Mouse (Mus musculus) forebrain, embryonic 12.5 days (tissue): ENCODE results near the gene Plscr4. TPM values are rescaled to one million over a fixed set of nuclear protein-coding genes. Genes with fewer than 3 reads are reported as not detected.

Experiments
- ATAC-seq: fragments of 200-750 bp; cut with Nextera tagmentation; 2 replicates; pipeline ENCODE4 v1.8.0; 2017; ENCODE audit warnings: moderate TSS enrichment; ENCODE audit not compliant: low FRiP score
- H3K27ac ChIP-seq: fragments of 300-500 bp; sonication (generic); 2 replicates; pipeline ENCODE4 v1.5.1; 2016; ENCODE audit warnings: mild to moderate bottlenecking
- H3K27me3 ChIP-seq: fragments of 300-500 bp; sonication (generic); 2 replicates; pipeline ENCODE4 v1.6.1; 2016; ENCODE audit warnings: mild to moderate bottlenecking
- H3K36me3 ChIP-seq: fragments of 300-500 bp; sonication (generic); replicated peaks from 2 replicates; pipeline ENCODE4 v1.6.1; 2016; ENCODE audit warnings: mild to moderate bottlenecking
- H3K4me1 ChIP-seq: fragments of 300-500 bp; sonication (generic); 2 replicates; pipeline ENCODE4 v1.6.1; 2016
- H3K4me2 ChIP-seq: fragments of 300-500 bp; sonication (generic); 2 replicates; pipeline ENCODE4 v1.6.1; 2016; ENCODE audit warnings: mild to moderate bottlenecking, moderate library complexity
- H3K4me3 ChIP-seq: fragments of 300-500 bp; sonication (generic); replicated peaks from 2 replicates; pipeline ENCODE4 v1.5.1; 2016; ENCODE audit warnings: mild to moderate bottlenecking
- H3K9ac ChIP-seq: fragments of 300-500 bp; sonication (generic); 2 replicates; pipeline ENCODE4 v1.6.1; 2016; ENCODE audit warnings: mild to moderate bottlenecking
- H3K9me3 ChIP-seq: fragments of 300-500 bp; sonication (generic); 2 replicates; pipeline ENCODE4 v1.6.1; 2016
- WGBS: fragments of 180-500 bp; shearing (Covaris S2); methylation state at CpG from one replicate; pipeline ENCODE4 v1.1.7; 2016; 5-methylcytosine and 5-hydroxymethylcytosine counted together
- polyA plus RNA-seq: library from polyadenylated mRNA; unstranded; fragments of >200 nt; fragmentation: Nextera tagmentation; extraction: Ambion mirVana; gene quantifications from 2 replicates; pipeline ENCODE4 v1.2.1, GENCODE M21; 2016

Plscr4 gene
- 1.3 and 2.0 TPM in 2 replicates for polyA plus RNA-seq

DNA sequence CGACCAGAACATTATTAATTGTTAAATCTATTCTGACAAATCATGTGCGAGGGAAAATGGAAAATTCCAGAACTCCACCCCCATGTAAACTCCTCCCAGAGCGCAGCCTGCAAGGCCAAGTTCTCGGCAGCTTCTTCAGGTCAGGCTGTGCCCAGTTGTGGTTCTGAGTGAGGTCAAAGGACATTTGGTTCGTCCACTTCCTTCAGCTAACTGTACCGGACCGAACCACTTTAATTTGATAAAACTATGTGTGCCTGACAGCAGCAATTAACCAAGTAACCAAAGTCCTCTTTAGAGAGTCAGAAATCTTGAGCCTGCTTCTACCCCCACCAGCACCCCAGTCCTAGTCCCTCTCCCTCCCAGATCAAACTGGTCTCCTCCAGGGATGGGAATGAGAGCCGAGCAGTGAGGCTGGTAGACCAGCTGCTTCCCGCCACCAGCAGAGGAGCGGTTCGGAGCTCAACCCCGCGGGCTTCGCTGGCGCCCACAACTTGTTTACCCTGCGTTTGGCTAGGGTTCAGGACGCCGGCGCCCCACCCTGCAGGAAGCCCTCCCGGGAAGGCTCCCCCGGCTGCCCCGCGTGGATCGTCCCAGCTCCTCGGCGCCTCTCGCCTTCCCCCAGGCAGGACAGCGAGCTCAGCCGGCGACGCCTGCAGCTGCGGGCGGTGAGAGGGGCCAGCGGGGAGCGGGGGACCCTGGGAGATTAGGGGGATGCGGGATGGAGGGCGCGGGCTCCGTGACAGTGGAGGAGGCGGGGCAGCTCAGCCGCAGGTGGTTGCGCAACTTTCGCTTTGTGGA is at the start of gene Plscr4:
Plscr4 (plus strand) TSS at position 113 of the 798 bp plus-strand sequence.
- Histone ChIP-seq H3K36me3 (no peaks in the 10 kb centered on the region), H3K27me3 (no peaks in the 10 kb centered on the region), H3K9me3 (no peaks in the 10 kb centered on the region), H3K27ac (no peak within 1 kb of the TSS), H3K4me2 (peak within 1 kb of the TSS; percentile 92), H3K4me1 (peaks cover 10% of the 10 kb centered on the region), H3K4me3 (peak within 1 kb of the TSS; percentile 64), H3K9ac (peak within 1 kb of the TSS; percentile 80)
- 14% methylated on average over 42 of the region's 43 CpGs for WGBS
- peak; percentile 91 for ATAC-seq

GRCm38 (mm10) chr9:92410225-92410624 is 46.9 kb upstream of the Plscr4 start:
- H3K27me3 ChIP-seq = no peaks in the 10 kb centered on the region
- 90% methylated on average over 3 of the region's 3 CpGs for WGBS
- no peak overlapping the region for H3K9ac ChIP-seq
- H3K4me3 ChIP-seq = no peak overlapping the region
- ATAC-seq = no peak
- H3K4me2 ChIP-seq = no peak overlapping the region
- H3K4me1 ChIP-seq = no peaks in the 10 kb centered on the region
- no peak overlapping the region for H3K27ac ChIP-seq
- no peaks in the 10 kb centered on the region for H3K36me3 ChIP-seq
- H3K9me3 ChIP-seq = no peaks in the 10 kb centered on the region

DNA sequence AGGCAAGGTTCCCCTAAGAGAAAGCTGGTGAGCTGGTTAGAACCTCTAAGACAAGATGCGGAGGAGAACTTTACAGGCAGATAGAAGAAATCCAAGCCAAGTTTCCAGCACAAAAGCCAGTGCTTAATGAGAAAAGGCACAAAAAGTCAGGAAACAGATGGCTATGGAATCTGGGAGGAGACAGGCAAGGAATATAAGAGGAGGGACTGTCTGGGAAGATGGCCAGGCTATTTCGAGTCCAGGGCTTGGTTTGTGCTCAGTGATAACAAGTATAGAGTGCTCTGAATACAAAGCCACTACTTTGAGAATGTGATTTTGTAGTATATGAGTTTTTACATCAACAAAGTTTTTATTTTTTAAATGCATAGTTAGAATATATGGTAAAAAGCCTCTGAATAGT is 45.1 kb upstream of the Plscr4 start:
- Histone ChIP-seq H3K9ac (no peak overlapping the region), H3K27me3 (no peaks in the 10 kb centered on the region), H3K4me1 (no peaks in the 10 kb centered on the region), H3K4me3 (no peak overlapping the region), H3K9me3 (no peaks in the 10 kb centered on the region), H3K4me2 (no peak overlapping the region), H3K36me3 (no peaks in the 10 kb centered on the region), H3K27ac (no peak overlapping the region)
- ATAC-seq = no peak
- WGBS = 88% methylated on average over 2 of the region's 2 CpGs

- Histone ChIP-seq H3K4me2 (no peak overlapping the region), H3K27me3 (no peaks in the 10 kb centered on the region), H3K36me3 (no peaks in the 10 kb centered on the region), H3K4me1 (no peaks in the 10 kb centered on the region), H3K9me3 (no peaks in the 10 kb centered on the region), H3K27ac (no peak overlapping the region), H3K9ac (no peak overlapping the region), H3K4me3 (no peak overlapping the region)
- 89% methylated on average over 3 of the region's 3 CpGs for WGBS
- ATAC-seq = no peak
These were observed 43.5 kb upstream of the Plscr4 start for GRCm38 (mm10) chr9:92413684-92414083.

GRCm38 (mm10) chr9:92437781-92438180 is 19.4 kb upstream of the Plscr4 start:
- Histone ChIP-seq H3K9me3 (no peaks in the 10 kb centered on the region), H3K27me3 (no peaks in the 10 kb centered on the region), H3K4me2 (no peak overlapping the region), H3K9ac (no peak overlapping the region), H3K4me1 (no peaks in the 10 kb centered on the region), H3K27ac (no peak overlapping the region), H3K4me3 (no peak overlapping the region), H3K36me3 (no peaks in the 10 kb centered on the region)
- ATAC-seq = no peak

DNA sequence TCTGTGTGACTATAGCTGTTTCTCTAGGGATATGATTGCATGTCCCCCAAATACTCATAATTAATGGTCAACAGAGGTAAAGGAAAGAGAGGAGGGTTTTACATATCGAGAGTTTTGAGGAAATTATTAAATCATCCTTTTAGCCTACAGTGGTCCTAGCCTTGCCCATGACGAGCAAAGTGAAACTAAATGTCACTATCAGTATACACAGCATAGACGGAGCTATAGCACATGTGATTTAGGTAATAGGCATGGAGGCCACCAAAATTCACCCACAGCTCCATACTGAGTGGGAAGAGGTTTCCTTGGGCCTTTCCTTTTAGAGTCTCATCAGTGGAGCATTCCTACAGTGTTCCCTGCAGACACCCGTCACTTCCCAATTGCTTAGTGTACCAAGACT is 15.7 kb upstream of the Plscr4 start:
- no peaks in the 10 kb centered on the region for H3K27me3 ChIP-seq
- H3K27ac ChIP-seq = no peak overlapping the region
- H3K36me3 ChIP-seq = no peaks in the 10 kb centered on the region
- no peak overlapping the region for H3K4me2 ChIP-seq
- no peaks in the 10 kb centered on the region for H3K4me1 ChIP-seq
- WGBS = 83% methylated on average over 4 of the region's 4 CpGs
- H3K9me3 ChIP-seq = no peaks in the 10 kb centered on the region
- ATAC-seq = no peak
- no peak overlapping the region for H3K9ac ChIP-seq
- no peak overlapping the region for H3K4me3 ChIP-seq

DNA sequence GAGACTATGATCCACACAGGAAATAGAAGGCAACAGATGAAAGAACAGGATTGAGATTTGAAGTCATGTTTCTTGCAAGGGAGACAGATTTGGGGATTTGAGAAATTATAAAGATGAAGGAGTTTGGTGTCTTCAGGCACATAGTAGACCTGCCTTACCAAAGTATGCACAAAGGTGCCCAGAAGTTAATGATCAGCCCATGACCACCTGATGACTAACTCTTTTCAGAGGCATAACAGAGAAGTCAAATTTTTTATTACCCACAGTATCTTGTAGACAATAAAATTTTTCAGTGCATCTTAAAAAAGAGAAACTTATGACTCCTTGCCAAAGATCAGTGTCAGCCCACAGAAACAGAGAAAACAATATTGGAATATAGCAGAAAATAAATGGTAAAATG is 12.6 kb upstream of the Plscr4 start:
- no peaks in the 10 kb centered on the region for H3K4me1 ChIP-seq
- H3K36me3 ChIP-seq = no peaks in the 10 kb centered on the region
- H3K27ac ChIP-seq = no peak overlapping the region
- no peak for ATAC-seq
- no peak overlapping the region for H3K4me2 ChIP-seq
- H3K4me3 ChIP-seq = no peak overlapping the region
- no peaks in the 10 kb centered on the region for H3K9me3 ChIP-seq
- H3K9ac ChIP-seq = no peak overlapping the region
- H3K27me3 ChIP-seq = no peaks in the 10 kb centered on the region

DNA sequence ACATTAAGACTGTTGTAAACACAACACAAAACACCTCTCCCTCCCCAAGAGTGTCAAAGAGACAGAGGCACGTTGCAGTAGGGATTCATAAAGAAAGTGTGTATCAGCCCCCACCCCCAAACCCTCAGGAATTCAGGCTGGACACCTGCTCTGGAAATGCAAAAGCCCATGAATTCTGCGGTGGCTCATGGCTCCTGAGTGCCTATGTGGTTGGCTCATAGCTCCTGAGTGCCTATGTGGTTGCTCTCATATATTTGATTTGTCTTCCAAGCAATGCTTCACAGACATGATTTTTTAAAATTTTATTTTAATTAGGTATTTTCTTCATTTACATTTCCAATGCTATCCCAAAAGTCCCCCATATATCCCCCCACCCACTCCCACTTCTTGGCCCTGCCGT is 568 bp upstream of the Plscr4 start:
- Histone ChIP-seq H3K4me2 (no peak overlapping the region), H3K9ac (no peak overlapping the region), H3K27ac (no peak overlapping the region), H3K9me3 (no peaks in the 10 kb centered on the region), H3K4me3 (no peak overlapping the region), H3K4me1 (peaks cover 10% of the 10 kb centered on the region), H3K27me3 (no peaks in the 10 kb centered on the region), H3K36me3 (no peaks in the 10 kb centered on the region)
- 85% methylated on average over 3 of the region's 3 CpGs for WGBS
- ATAC-seq = no peak

DNA sequence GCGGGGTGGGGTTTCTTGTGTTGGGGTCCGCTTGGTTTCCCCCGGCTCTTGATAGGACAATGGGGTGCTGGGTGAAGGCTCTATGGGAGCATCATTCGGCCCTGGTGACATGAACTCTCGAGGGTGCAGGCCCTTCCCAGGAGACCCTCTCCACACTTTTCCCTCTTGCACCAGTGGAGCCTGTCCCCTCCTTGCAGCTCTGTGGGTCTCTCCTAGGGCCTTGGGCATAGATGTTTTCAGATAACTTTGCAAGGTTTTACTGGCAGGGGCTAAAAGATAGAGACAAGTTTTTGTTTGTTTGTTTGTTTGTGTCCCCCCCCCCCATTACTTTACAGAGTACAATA is 858 bp downstream of the Plscr4 start:
- Histone ChIP-seq H3K4me2 (peak overlapping the region; percentile 92), H3K27ac (no peak overlapping the region), H3K4me3 (peak overlapping the region; percentile 64), H3K4me1 (peaks cover 10% of the 10 kb centered on the region), H3K9ac (peak overlapping the region; percentile 80), H3K36me3 (no peaks in the 10 kb centered on the region), H3K9me3 (no peaks in the 10 kb centered on the region), H3K27me3 (no peaks in the 10 kb centered on the region)
- ATAC-seq = no peak; the same call in 1 of the 2 replicates
- WGBS = 0% methylated on average over 5 of the region's 5 CpGs

GRCm38 (mm10) chr9:92458418-92458817 is 1.2 kb downstream of the Plscr4 start:
- H3K4me1 ChIP-seq = peaks cover 10% of the 10 kb centered on the region
- no peak overlapping the region for H3K9ac ChIP-seq
- no peaks in the 10 kb centered on the region for H3K27me3 ChIP-seq
- 87% methylated on average over 2 of the region's 2 CpGs for WGBS
- no peaks in the 10 kb centered on the region for H3K36me3 ChIP-seq
- no peak overlapping the region for H3K27ac ChIP-seq
- H3K9me3 ChIP-seq = no peaks in the 10 kb centered on the region
- peak overlapping the region; percentile 92; the same call in 1 of the 2 replicates for H3K4me2 ChIP-seq
- no peak overlapping the region for H3K4me3 ChIP-seq
- ATAC-seq = no peak

- 77% methylated on average over 4 of the region's 4 CpGs for WGBS
- H3K36me3 ChIP-seq = no peaks in the 10 kb centered on the region
- H3K27me3 ChIP-seq = no peaks in the 10 kb centered on the region
- no peaks in the 10 kb centered on the region for H3K9me3 ChIP-seq
- H3K9ac ChIP-seq = no peak overlapping the region
- no peak overlapping the region for H3K27ac ChIP-seq
- no peak overlapping the region for H3K4me3 ChIP-seq
- H3K4me2 ChIP-seq = no peak overlapping the region
- H3K4me1 ChIP-seq = peaks cover 4% of the 10 kb centered on the region; the same call in 1 of the 2 replicates
- ATAC-seq = no peak
These were observed 10.6 kb downstream of the Plscr4 start for GRCm38 (mm10) chr9:92467724-92468123.

GRCm38 (mm10) chr9:92472256-92472855 is 15.2 kb downstream of the Plscr4 start:
- Histone ChIP-seq H3K4me1 (peaks cover 4% of the 10 kb centered on the region; the same call in 1 of the 2 replicates), H3K27ac (no peak overlapping the region), H3K9ac (no peak overlapping the region), H3K4me2 (no peak overlapping the region), H3K36me3 (no peaks in the 10 kb centered on the region), H3K27me3 (no peaks in the 10 kb centered on the region), H3K4me3 (no peak overlapping the region), H3K9me3 (no peaks in the 10 kb centered on the region)
- 54% methylated on average over 5 of the region's 5 CpGs for WGBS
- ATAC-seq = no peak

DNA sequence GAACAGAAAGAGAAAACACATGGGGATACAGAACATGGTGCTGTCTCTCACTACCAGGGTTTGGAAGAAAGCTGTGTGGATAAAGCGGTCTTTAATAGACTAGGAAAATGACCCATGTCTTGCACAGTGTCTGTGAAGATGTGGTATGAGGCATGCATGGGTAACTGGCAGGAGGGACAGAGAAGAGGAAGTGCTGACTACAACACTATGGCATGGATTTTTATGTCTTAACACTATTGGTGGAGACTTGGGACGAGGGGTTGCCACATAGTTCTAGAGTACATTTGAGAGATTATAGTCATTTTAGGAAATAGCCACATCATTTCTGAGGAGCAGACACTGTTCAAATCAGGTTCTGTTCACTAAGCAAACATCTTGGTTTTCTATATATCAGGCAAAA is 16.0 kb downstream of the Plscr4 start:
- no peaks in the 10 kb centered on the region for H3K36me3 ChIP-seq
- H3K27me3 ChIP-seq = no peaks in the 10 kb centered on the region
- no peaks in the 10 kb centered on the region for H3K9me3 ChIP-seq
- H3K4me3 ChIP-seq = no peak overlapping the region
- no peak overlapping the region for H3K4me2 ChIP-seq
- H3K27ac ChIP-seq = no peak overlapping the region
- 94% methylated on average over 2 of the region's 2 CpGs for WGBS
- H3K9ac ChIP-seq = no peak overlapping the region
- ATAC-seq = no peak
- H3K4me1 ChIP-seq = peaks cover 4% of the 10 kb centered on the region; the same call in 1 of the 2 replicates
